Mouse (Mus musculus) lung, postnatal 0 days (tissue): ENCODE results near the gene Mindy1.
A peak's percentile ranks its signal among the peaks of the same experiment; 100 is the strongest.

ENCODE experiments used
- CTCF ChIP-seq: IDR thresholded peaks from 2 replicates; pipeline ENCODE4 v1.5.1; 2016; ENCODE audit warnings: antibody characterized with exemption, mild to moderate bottlenecking
- EP300 ChIP-seq: IDR thresholded peaks from 2 replicates; pipeline ENCODE4 v1.6.1; 2016; ENCODE audit warnings: antibody characterized with exemption, mild to moderate bottlenecking, control low read depth

GRCm38 (mm10) chr3:95324454-95325144, 43.5 kb downstream of the Mindy1 start:
- TF ChIP-seq CTCF (peak; percentile 65), EP300 (no peak)
